Mouse (Mus musculus): ENCODE data around the gene Adamts6.
A peak's percentile ranks its signal among the peaks of the same experiment; 100 is the strongest.

Gene Adamts6

DNA sequence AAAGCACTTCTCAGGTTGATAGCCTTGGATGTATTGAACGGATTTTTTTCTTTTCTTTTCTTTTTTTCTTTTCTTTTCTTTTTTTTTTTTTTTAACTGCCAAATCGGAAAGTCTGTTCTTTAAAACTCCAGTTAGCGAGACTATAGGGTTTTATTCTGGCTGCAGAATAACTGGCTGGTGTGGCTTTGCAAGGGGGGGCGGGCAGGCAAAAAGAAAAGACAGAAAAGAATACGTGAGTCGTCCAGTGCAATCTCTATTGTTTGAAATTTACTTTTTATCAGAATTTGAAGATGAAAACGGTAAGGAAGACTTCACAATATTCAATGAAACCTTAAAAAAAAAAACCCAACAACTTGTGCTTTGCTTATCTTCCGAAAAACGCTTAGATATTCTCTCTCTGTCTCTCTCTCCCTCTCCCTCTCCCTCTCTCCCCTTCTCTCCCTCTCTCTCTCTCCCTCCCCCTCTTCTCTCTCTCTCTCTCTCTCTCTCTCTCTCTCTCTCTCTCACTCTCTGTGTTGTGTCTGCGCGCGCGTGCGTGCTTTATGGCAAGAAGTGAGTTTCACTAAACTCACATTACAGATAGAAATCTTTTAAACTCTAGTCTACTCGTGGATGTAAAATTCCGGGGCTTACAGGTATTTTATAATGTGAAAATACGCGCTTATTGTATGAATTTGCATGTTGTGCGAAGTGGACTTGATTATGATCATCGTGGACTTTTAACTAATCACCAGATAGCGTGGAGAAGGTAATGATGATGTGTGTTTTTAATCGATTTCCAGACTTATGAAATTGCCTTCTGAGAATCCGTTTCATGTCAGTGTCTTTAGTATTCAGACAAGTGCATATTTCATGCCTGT is at the start of gene Adamts6:
Gene Adamts6 (plus strand): TSS at position 470 of the 860 bp plus-strand sequence.
- no peak for DNase-seq

- no peak for DNase-seq
Observed at GRCm38 (mm10) chr13:104258997-104259396, 28.6 kb upstream of the Adamts6 start.

- DNase-seq, result no peak
Observed at GRCm38 (mm10) chr13:104285031-104285431, 2.6 kb upstream of the Adamts6 start.

GRCm38 (mm10) chr13:104285737-104286311 is 1.8 kb upstream of the Adamts6 start:
- DNase-seq, result no peak

DNA sequence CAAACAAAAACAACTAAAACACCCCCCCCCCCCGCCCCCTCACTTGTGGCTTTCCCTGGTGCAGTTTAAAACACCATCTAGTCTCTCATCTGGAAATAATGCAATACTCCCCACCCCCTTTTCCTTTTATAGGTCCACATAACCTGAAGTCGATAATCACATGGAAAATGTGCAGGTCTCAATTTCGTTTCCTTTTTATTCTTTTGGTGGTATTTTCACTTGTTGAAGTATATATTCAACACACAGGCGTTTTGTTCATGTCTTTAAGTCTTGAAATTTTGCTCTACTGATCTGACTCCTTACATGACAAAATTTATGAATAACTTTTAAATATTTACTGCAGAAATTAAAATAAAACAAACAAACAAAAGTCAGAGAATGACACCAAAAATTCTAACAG is 1.3 kb upstream of the Adamts6 start:
- no peak for DNase-seq

DNA sequence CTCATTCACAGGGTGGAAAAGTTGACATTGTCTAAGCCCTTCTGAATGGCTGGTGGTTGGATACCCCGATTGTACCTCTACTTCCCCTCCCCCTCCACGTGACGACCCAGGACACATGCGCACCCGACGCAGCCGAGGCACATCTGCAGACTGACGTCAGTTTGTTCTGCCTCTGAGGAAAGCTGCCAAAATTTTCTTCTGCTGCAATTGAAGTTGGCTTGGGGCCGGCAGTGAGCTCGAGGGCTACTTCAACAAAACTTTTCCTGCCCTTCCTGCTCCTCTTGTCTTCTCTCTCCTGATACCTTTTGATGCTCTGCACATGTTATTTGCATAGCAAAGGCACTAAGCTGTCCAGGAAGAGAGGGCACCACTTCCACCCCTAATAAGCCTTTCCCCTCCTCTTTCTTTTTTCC is 732 bp upstream of the Adamts6 start:
- DNase-seq, result peak; percentile 94

DNA sequence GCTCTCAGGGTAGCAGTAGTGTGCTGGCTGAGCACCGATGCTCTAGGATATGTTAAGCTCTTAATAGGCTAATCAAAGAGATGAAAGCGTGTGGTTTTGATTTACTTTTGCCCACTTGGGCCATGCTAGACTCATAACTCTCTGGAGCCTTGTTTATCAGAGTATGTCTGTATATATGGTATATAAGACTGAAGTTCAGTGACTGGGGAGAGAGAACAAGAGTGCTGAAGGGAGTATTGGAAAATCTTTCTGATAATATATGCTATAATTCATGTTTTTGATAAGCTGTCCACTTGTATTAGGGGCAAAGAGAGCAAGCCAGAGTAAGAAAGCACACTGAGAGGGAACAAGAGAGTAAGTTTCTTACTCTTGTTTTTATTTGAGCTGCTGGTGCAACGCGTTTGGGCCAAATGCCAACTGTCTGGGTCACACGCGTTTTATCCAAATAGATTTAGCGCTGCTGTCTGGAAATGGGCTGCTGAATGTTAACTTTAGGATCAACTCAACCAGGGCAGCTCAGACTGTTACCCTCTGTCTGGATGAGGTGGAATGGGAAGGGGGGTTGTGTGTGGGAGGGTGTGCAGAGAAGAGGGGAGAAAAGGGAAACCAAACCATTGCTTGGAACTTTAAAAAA is 708 bp downstream of the Adamts6 start:
- peak; percentile 14 for DNase-seq

GRCm38 (mm10) chr13:104289176-104289575 is 1.5 kb downstream of the Adamts6 start:
- DNase-seq, result no peak

DNA sequence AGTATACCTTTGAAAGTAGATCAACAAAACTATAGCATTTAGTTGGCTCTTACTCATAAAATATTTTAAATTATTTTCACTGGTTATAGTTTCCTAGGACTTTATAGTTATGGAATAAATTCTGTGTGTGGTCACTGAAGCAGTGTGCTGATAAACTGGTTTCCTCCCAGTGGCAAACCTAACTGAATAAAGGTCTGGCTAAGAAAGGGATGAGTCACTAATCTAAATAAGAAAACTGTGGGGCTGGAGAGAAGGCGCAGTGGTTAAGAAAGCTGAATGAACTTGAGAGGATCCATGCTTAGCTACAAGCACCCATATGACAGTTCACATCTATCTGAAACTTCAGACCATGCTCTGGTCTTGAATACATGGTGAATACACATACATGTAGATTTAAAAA is 7.8 kb downstream of the Adamts6 start:
- no peak for DNase-seq

- no peak for DNase-seq
Observed at GRCm38 (mm10) chr13:104329336-104329735, 41.7 kb downstream of the Adamts6 start.

- DNase-seq, result no peak
Observed at GRCm38 (mm10) chr13:104329742-104330141, 42.1 kb downstream of the Adamts6 start.

- DNase-seq, result no peak
Observed at GRCm38 (mm10) chr13:104352590-104352989, 65.0 kb downstream of the Adamts6 start.

DNA sequence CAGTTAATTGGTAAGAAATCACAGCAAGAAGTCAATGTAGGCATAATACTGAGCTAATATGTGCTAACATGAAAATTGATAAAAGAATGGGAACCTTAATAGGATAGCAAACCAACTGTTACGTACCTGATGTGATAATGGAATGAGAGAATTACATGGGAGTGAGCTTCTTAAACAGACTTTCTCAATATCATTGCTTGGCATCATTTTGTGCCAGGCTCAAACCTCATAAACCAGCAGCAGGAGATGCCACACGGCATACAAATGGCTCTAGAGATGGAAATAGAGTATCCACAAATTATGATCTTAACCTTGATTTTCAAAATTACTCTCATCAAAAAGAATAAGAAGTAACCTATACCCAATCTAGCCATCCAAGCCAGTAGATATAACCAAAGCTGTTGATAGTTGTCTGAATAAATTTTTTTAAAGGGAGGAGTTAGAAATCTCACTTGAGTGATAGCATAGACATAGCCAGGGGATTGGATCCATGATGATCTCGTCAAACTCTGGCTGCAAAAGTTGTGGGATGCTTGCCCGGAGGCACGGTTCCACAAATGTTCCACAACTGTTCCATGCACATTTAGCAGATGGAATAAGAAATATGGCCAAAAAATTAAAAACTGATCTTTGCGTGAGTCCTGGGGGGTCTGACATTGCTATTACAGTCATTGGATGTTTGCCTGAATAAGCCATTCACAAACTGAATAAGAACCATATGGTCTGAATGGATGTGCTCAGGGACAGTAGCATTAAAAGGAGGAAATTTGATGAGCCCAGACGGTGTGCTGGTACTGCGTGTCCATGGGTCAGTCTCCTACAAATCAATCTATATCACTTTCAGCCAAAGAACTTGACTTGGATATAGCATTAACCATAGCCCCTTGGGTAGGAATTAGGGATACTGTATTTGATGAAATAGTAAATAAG is 106.1 kb downstream of the Adamts6 start:
- DNase-seq, result peak; percentile 9

GRCm38 (mm10) chr13:104397814-104398213 is 110.2 kb downstream of the Adamts6 start:
- no peak for DNase-seq

DNA sequence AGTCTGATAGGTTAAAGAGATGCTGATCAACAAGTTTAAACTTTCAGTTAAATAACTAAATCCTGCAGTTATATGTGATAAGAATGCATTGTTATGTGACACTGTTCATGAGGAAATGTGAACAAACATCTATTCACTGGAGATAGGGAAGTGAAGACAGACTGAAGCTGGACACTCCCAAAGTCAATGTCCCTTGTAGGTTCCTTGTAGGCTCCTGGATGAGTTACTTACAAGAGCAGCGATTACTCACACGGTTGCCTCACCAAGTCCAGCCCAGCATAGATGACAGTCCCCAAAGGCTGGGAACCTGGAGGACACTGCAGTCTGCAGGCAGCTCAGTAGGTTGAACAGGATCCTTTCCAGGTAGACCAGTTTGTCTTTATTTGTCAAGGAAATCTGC is 145.1 kb downstream of the Adamts6 start:
- no peak for DNase-seq

DNA sequence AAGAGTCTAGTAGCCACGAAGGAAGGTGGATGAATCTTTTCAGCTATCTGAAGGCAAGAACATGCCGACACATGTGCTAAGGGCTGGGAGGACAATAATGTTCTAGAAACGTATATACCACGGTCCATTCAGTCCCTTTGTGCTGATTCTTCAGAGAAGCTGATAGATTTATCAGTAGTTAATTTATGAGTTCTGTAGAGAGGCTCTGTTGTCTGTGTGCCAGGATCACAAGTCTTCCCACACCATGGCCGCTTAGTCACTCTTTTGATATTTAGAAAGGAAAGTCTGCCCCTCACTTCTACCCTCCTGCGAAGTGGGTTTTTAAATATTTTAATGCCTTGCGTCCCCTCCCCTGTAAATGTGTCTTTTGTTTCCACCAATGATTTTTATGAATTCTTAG is 154.9 kb downstream of the Adamts6 start:
- DNase-seq, result no peak

GRCm38 (mm10) chr13:104445437-104445836 is 157.8 kb downstream of the Adamts6 start:
- no peak for DNase-seq

DNA sequence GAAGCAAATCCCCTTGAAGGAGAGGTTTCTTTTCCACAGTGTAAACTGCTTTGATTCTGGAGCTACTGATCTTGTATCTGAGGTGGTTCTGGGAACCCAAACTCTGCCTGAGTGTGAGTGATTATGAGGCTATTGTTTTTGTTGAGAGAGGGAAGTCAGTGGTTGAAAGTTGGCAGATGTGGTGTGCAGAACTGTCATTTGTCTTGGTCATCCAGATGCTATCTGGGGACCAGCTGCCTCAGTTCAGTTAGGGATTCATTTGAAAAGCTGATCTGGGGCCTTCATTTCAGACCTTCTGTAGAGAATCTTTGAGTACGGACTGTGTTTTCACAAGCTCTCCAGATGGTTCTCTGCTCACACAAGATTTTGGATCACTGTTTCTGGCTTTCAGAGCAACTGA is 159.3 kb downstream of the Adamts6 start:
- DNase-seq, result no peak

- DNase-seq, result no peak
Observed at GRCm38 (mm10) chr13:104447470-104447869, 159.8 kb downstream of the Adamts6 start.

DNA sequence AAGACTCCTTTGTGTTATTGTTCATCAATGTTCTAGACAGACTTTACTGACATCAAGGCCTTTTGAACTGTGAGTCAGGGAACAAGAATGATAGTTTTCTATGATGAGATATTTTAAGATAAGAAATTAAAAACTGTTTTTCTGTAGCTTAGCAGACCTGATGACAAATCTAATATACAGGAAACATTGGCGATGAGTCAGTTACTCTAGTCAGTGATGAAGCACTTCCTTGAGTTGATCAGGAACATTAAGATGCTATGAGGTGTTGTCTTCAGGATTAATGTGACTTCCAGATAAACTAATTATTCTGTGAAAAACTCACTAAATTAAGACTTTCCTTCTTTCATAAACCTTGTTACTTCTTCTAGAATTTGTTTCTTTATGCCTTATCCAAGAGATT is 160.7 kb downstream of the Adamts6 start:
- no peak for DNase-seq

DNA sequence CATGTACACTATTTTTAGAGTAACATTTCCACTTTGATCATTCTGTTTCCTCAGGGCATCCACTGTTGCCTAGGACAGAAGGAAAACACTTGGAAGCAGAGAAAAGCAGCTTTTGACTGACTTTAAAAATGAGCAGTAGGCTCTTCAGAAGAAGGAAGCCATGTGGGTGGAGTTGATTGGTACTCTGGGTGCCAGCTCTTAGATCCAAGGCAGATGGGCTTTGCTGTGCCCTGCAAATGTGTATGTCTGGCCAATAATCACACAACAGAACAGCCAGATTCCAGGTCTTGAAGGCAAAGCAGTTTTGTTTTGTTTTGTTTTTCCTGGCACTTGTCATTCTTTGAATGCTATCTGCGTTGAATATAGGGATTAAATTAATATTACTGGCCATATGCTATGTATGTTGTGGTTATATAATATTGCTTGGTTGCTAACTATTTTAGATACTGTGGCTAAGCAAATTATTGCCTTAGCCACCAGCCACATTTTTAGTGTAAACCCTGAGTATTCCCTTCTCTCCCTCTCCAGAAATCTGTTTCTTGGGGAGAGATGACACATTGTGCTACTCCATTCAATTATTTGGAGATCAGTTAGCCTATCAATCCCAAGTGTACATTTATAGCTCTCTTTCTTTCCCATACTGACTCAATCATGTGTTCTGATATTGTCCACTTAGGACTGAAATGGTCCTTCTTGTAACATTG is 165.8 kb downstream of the Adamts6 start:
- peak; percentile 63 for DNase-seq

DNA sequence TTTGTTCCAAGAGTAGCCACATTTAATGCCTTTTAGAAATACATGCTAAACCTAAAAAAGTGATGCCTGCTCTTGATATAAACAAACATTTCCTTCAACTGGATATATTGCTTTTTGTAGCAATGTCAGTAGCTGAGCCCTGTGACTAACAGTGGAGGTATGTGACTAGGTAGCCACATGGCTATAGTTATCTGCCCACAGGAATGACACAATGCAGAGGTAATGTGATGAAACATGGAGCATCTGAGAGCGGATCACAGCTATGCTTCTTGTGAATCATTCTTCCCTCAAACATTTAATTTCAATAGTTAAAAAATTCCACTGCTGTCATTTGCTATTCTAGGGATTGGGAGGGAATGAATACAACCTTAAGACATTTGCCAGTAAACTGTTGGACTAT is 172.7 kb downstream of the Adamts6 start:
- no peak for DNase-seq
